Mouse (Mus musculus) liver, embryonic 13.5 days (tissue): ENCODE results near the gene Fgfrl1. TPM values are rescaled to one million over a fixed set of nuclear protein-coding genes. Genes with fewer than 3 reads are reported as not detected.
"Not testable (repeated sequence)": the region's sequence is repeated elsewhere in the genome, so short reads cannot be mapped to it uniquely, and the experiment has no call there.

Experiments used
- ATAC-seq: fragments of 200-750 bp; cut with Nextera tagmentation; 2 replicates; pipeline ENCODE4 v1.8.0; 2017; ENCODE audit warnings: low read depth, mild to moderate bottlenecking, moderate number of reproducible peaks, moderate library complexity
- DNase-seq: peaks from one replicate; pipeline ENCODE4 v3.0.0; 2022
- H3K27ac ChIP-seq: fragments of 300-500 bp; sonication (generic); 2 replicates; pipeline ENCODE4 v1.5.1; 2015; ENCODE audit warnings: moderate library complexity, mild to moderate bottlenecking, inconsistent platforms
- H3K27me3 ChIP-seq: fragments of 300-500 bp; sonication (generic); 2 replicates; pipeline ENCODE4 v1.6.1; 2015; ENCODE audit warnings: mild to moderate bottlenecking, inconsistent platforms
- H3K36me3 ChIP-seq: fragments of 300-500 bp; sonication (generic); 2 replicates; pipeline ENCODE4 v1.6.1; 2015; ENCODE audit warnings: mild to moderate bottlenecking, inconsistent platforms
- H3K4me1 ChIP-seq: fragments of 300-500 bp; sonication (generic); replicated peaks from 2 replicates; pipeline ENCODE4 v1.6.1; 2015; ENCODE audit warnings: inconsistent platforms
- H3K4me2 ChIP-seq: fragments of 300-500 bp; sonication (generic); 2 replicates; pipeline ENCODE4 v1.6.1; 2015; ENCODE audit warnings: inconsistent platforms, mild to moderate bottlenecking, moderate library complexity
- H3K4me3 ChIP-seq: fragments of 300-500 bp; sonication (generic); replicated peaks from 2 replicates; pipeline ENCODE4 v1.5.1; 2015; ENCODE audit warnings: mild to moderate bottlenecking, inconsistent platforms
- H3K9ac ChIP-seq: fragments of 300-500 bp; sonication (generic); 2 replicates; pipeline ENCODE4 v1.6.1; 2015; ENCODE audit warnings: mild to moderate bottlenecking, inconsistent platforms
- H3K9me3 ChIP-seq: fragments of 300-500 bp; sonication (generic); replicated peaks from 2 replicates; pipeline ENCODE4 v1.6.1; 2016; ENCODE audit warnings: inconsistent platforms
- WGBS: fragments of 180-500 bp; shearing (Covaris S2); methylation state at CpG from one replicate; pipeline ENCODE4 v1.1.7; 2015; ENCODE audit not compliant: insufficient replicate concordance; 5-methylcytosine and 5-hydroxymethylcytosine counted together
- polyA plus RNA-seq: library from polyadenylated mRNA; unstranded; fragments of >200 nt; fragmentation: Nextera tagmentation; extraction: Ambion mirVana; gene quantifications from 2 replicates; pipeline ENCODE4 v1.2.1, GENCODE M21; 2015

The Fgfrl1 gene
- polyA plus RNA-seq, 1 experiment from 2014 or later = 8.8 TPM

- Histone ChIP-seq H3K4me3 (no peak overlapping the region), H3K4me2 (no peak overlapping the region), H3K27me3 (no peaks in the 10 kb centered on the region; the same call in 1 of the 2 replicates), H3K36me3 (no peaks in the 10 kb centered on the region), H3K9ac (no peak overlapping the region), H3K9me3 (no peaks in the 10 kb centered on the region), H3K27ac (no peak overlapping the region), H3K4me1 (peaks cover 6% of the 10 kb centered on the region)
- no peak for DNase-seq
- 46% methylated on average over 2 of the region's 2 CpGs for WGBS
- ATAC-seq = no peak
These were observed 31.8 kb downstream of the Fgfrl1 start for GRCm38 (mm10) chr5:108724006-108724405.

GRCm38 (mm10) chr5:108726557-108727248 is 34.5 kb downstream of the Fgfrl1 start:
- Histone ChIP-seq H3K4me1 (peaks cover 6% of the 10 kb centered on the region; the same call in 1 of the 2 replicates), H3K36me3 (no peaks in the 10 kb centered on the region), H3K9ac (no peak overlapping the region), H3K27ac (no peak overlapping the region), H3K27me3 (peaks cover 3% of the 10 kb centered on the region; the same call in 1 of the 2 replicates), H3K9me3 (no peaks in the 10 kb centered on the region), H3K4me3 (no peak overlapping the region), H3K4me2 (no peak overlapping the region)
- DNase-seq (peak; percentile 63), ATAC-seq (peak; percentile 73)
- 22% methylated on average over 5 of the region's 5 CpGs for WGBS

- H3K4me3 ChIP-seq = no peak overlapping the region
- H3K27me3 ChIP-seq = peaks cover 6% of the 10 kb centered on the region; the same call in 1 of the 2 replicates
- no peaks in the 10 kb centered on the region for H3K36me3 ChIP-seq
- H3K27ac ChIP-seq = no peak overlapping the region
- no peak overlapping the region for H3K4me2 ChIP-seq
- WGBS = 82% methylated on average over 1 of the region's 1 CpGs
- no peak overlapping the region for H3K9ac ChIP-seq
- DNase-seq (no peak), ATAC-seq (peak; percentile 51)
- H3K9me3 ChIP-seq = no peaks in the 10 kb centered on the region
- peaks cover 6% of the 10 kb centered on the region; the same call in 1 of the 2 replicates for H3K4me1 ChIP-seq
These were observed 35.2 kb downstream of the Fgfrl1 start for GRCm38 (mm10) chr5:108727425-108727824.

DNA sequence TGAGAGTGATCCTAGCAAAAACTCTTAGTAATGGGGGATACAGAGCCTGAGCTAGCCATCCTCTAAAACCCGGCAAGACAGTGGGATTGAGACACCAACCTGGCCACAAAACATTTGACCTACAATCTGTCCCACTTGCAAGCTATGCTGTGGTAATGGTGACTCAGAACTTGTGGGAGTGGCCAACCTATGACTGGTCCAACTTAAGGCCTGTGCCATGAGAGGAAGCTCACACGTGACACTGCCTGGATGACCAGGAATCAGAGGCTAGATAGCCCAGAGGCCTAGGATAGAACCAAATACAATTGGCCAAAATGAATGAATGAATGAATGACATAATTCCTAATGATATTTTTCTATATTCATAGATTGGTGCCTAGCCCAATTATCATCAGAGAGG is 49.7 kb downstream of the Fgfrl1 start:
- Histone ChIP-seq H3K4me3 (no peak overlapping the region), H3K27ac (no peak overlapping the region), H3K27me3 (no peaks in the 10 kb centered on the region), H3K36me3 (no peaks in the 10 kb centered on the region), H3K9ac (no peak overlapping the region), H3K9me3 (no peaks in the 10 kb centered on the region), H3K4me2 (no peak overlapping the region), H3K4me1 (0 out of 2 replicates have a peak, but pooled peaks cover 3% of the 10 kb centered on the region)
- WGBS = 54% methylated on average over 2 of the region's 2 CpGs
- ATAC-seq (no peak), DNase-seq (no peak)

GRCm38 (mm10) chr5:108742596-108742995 is 50.4 kb downstream of the Fgfrl1 start:
- no peak overlapping the region for H3K4me2 ChIP-seq
- ATAC-seq (no peak), DNase-seq (no peak)
- H3K4me1 ChIP-seq = no peaks in the 10 kb centered on the region; the same call in 1 of the 2 replicates
- H3K9ac ChIP-seq = no peak overlapping the region
- WGBS = 45% methylated on average over 2 of the region's 2 CpGs
- no peaks in the 10 kb centered on the region for H3K27me3 ChIP-seq
- no peak overlapping the region for H3K27ac ChIP-seq
- H3K9me3 ChIP-seq = no peaks in the 10 kb centered on the region
- H3K36me3 ChIP-seq = no peaks in the 10 kb centered on the region
- H3K4me3 ChIP-seq = no peak overlapping the region

- WGBS = 64% methylated on average over 2 of the region's 2 CpGs
These were observed 51.7 kb downstream of the Fgfrl1 start for GRCm38 (mm10) chr5:108743856-108744255.

GRCm38 (mm10) chr5:108744629-108745028 is 52.4 kb downstream of the Fgfrl1 start:
- H3K4me1 ChIP-seq = peaks cover 3% of the 10 kb centered on the region
- WGBS = 67% methylated on average over 3 of the region's 3 CpGs
- H3K36me3 ChIP-seq = no peaks in the 10 kb centered on the region
- H3K27me3 ChIP-seq = no peaks in the 10 kb centered on the region
- H3K27ac ChIP-seq = no peak overlapping the region
- no peak overlapping the region for H3K4me3 ChIP-seq
- H3K9ac ChIP-seq = no peak overlapping the region
- no peak overlapping the region for H3K4me2 ChIP-seq
- ATAC-seq (no peak), DNase-seq (no peak)
- H3K9me3 ChIP-seq = no peaks in the 10 kb centered on the region

More at GRCm38 (mm10) chr5:108743856-108744255, 51.7 kb downstream of the Fgfrl1 start:
- ATAC-seq (no peak), DNase-seq (no peak)
- no peak overlapping the region for H3K4me2 ChIP-seq
- H3K36me3 ChIP-seq = no peaks in the 10 kb centered on the region
- no peak overlapping the region for H3K9ac ChIP-seq
- H3K4me3 ChIP-seq = no peak overlapping the region
- no peaks in the 10 kb centered on the region for H3K27me3 ChIP-seq
- no peaks in the 10 kb centered on the region; the same call in none of the 2 replicates for H3K4me1 ChIP-seq
- H3K9me3 ChIP-seq = no peaks in the 10 kb centered on the region
- H3K27ac ChIP-seq = no peak overlapping the region

- H3K4me2 ChIP-seq = peak overlapping the region; percentile 52
- no peaks in the 10 kb centered on the region for H3K36me3 ChIP-seq
- peak; percentile 93 for ATAC-seq
- no peaks in the 10 kb centered on the region for H3K27me3 ChIP-seq
- peak overlapping the region; percentile 86 for H3K27ac ChIP-seq
- H3K4me1 ChIP-seq = peaks cover 28% of the 10 kb centered on the region
- WGBS = 52% methylated on average over 5 of the region's 5 CpGs
- H3K4me3 ChIP-seq = peak overlapping the region; percentile 35
- DNase-seq = peak; percentile 33
- peak overlapping the region; percentile 41 for H3K9ac ChIP-seq
- no peaks in the 10 kb centered on the region for H3K9me3 ChIP-seq
These were observed 58.4 kb downstream of the Fgfrl1 start for GRCm38 (mm10) chr5:108750328-108751210.

GRCm38 (mm10) chr5:108751258-108751657 is 59.1 kb downstream of the Fgfrl1 start:
- Histone ChIP-seq H3K4me2 (peak overlapping the region; percentile 52), H3K4me1 (peaks cover 28% of the 10 kb centered on the region), H3K27ac (peak overlapping the region; percentile 86)
- 63% methylated on average over 4 of the region's 4 CpGs for WGBS
- ATAC-seq (peak; percentile 32; the same call in 1 of the 2 replicates), DNase-seq (peak; percentile 36)
- H3K27me3 ChIP-seq, H3K36me3 ChIP-seq, H3K9ac ChIP-seq, H3K9me3 ChIP-seq, H3K4me3 ChIP-seq: not testable (repeated sequence)
